Mouse (Mus musculus) MEL (cell line): ENCODE data around the gene Pyroxd2. TPM values are rescaled to one million over a fixed set of nuclear protein-coding genes. Genes with fewer than 3 reads are reported as not detected.

Experiments used
- DNase-seq: peaks from one replicate; pipeline ENCODE4 v3.0.0; 2011; ENCODE audit warnings: low read depth, low spot score
- H3K27ac ChIP-seq: 2 replicates; pipeline ENCODE4 v1.5.1; 2012; ENCODE audit warnings: low read depth, mild to moderate bottlenecking, control low read depth, low read length, moderate library complexity; ENCODE audit not compliant: control insufficient read depth
- H3K27me3 ChIP-seq, 2 experiments: fragments of 150-350 bp in 1 of 2; sonication (generic) in 1 of 2; 2 replicates each; pipeline ENCODE4 v1.6.1; 2012; ENCODE audit warnings: low read length in 2 of 2, mild to moderate bottlenecking in 2 of 2, improper control_type of control experiment in 1 of 2, moderate library complexity in 1 of 2; ENCODE audit not compliant: insufficient read depth in 2 of 2, control insufficient read depth in 1 of 2
- H3K36me3 ChIP-seq, 2 experiments: 2 replicates each; pipeline ENCODE4 v1.6.1; 2012 to 2014; ENCODE audit warnings: low read length in 2 of 2, improper control_type of control experiment in 1 of 2, inconsistent platforms in 1 of 2, mild to moderate bottlenecking in 1 of 2; ENCODE audit not compliant: insufficient read depth in 2 of 2, control insufficient read depth in 1 of 2
- H3K4me1 ChIP-seq, 2 experiments: fragments of 150-350 bp in 1 of 2; sonication (generic) in 1 of 2; 2 replicates each; pipeline ENCODE4 v1.6.1; 2012; ENCODE audit warnings: low read length in 2 of 2, improper control_type of control experiment in 1 of 2, mild to moderate bottlenecking in 1 of 2; ENCODE audit not compliant: insufficient read depth in 2 of 2, control insufficient read depth in 1 of 2
- H3K4me3 ChIP-seq, 2 experiments: fragments of 150-350 bp in 1 of 2; sonication (generic) in 1 of 2; 2 replicates each; pipeline ENCODE4 v1.5.1; 2012; ENCODE audit warnings: low read depth in 2 of 2, low read length in 2 of 2, mild to moderate bottlenecking in 2 of 2, moderate library complexity in 2 of 2, control low read depth in 1 of 2, improper control_type of control experiment in 1 of 2; ENCODE audit not compliant: control insufficient read depth in 1 of 2, insufficient read depth in 1 of 2
- H3K79me2 ChIP-seq: 2 replicates; pipeline ENCODE4 v1.6.1; 2012; ENCODE audit warnings: mild to moderate bottlenecking, low read length, moderate library complexity; ENCODE audit not compliant: control insufficient read depth, poor library complexity, insufficient read depth
- H3K9ac ChIP-seq: 2 replicates; pipeline ENCODE4 v1.6.1; 2012; ENCODE audit warnings: low read depth, mild to moderate bottlenecking, control low read depth, low read length, moderate library complexity; ENCODE audit not compliant: control insufficient read depth, poor library complexity, severe bottlenecking
- H3K9me3 ChIP-seq: fragments of 150-350 bp; sonication (generic); replicated peaks from 2 replicates; pipeline ENCODE4 v1.6.1; 2012; ENCODE audit warnings: mild to moderate bottlenecking, low read length, improper control_type of control experiment, moderate library complexity; ENCODE audit not compliant: insufficient read depth
- CHD1 ChIP-seq: IDR thresholded peaks from 2 replicates; pipeline ENCODE4 v1.6.1; 2012; ENCODE audit warnings: low read depth, mild to moderate bottlenecking, inconsistent platforms, low read length, improper control_type of control experiment
- CHD2 ChIP-seq: IDR thresholded peaks from 2 replicates; pipeline ENCODE4 v1.6.1; 2011; ENCODE audit warnings: low read length, improper control_type of control experiment
- E2F4 ChIP-seq: IDR thresholded peaks from 2 replicates; pipeline ENCODE4 v1.6.1; 2011; ENCODE audit warnings: low read depth, low read length, improper control_type of control experiment, borderline replicate concordance
- ELF1 ChIP-seq: IDR thresholded peaks from 2 replicates; pipeline ENCODE4 v1.6.1; 2014; ENCODE audit warnings: low read depth, mild to moderate bottlenecking, inconsistent platforms, low read length, improper control_type of control experiment, moderate library complexity
- GABPA ChIP-seq: IDR thresholded peaks from 2 replicates; pipeline ENCODE4 v1.6.1; 2012; ENCODE audit warnings: low read depth, mild to moderate bottlenecking, inconsistent platforms, low read length, improper control_type of control experiment, moderate library complexity
- GATA1 ChIP-seq: IDR thresholded peaks from 2 replicates; pipeline ENCODE4 v1.6.1; 2011; ENCODE audit warnings: low read depth, low read length, improper control_type of control experiment
- JUND ChIP-seq: IDR thresholded peaks from 2 replicates; pipeline ENCODE4 v1.6.1; 2011; ENCODE audit warnings: low read depth, mild to moderate bottlenecking, improper control_type of control experiment, low read length
- KAT2A ChIP-seq: conservative IDR thresholded peaks from 2 replicates; pipeline ENCODE4 v1.6.1; 2012; ENCODE audit warnings: low read depth, low read length, improper control_type of control experiment, inconsistent platforms
- MAFK ChIP-seq: IDR thresholded peaks from 2 replicates; pipeline ENCODE4 v1.6.1; 2011; ENCODE audit warnings: low read depth, mild to moderate bottlenecking, low read length, improper control_type of control experiment, borderline replicate concordance
- MAZ ChIP-seq: IDR thresholded peaks from 2 replicates; pipeline ENCODE4 v1.6.1; 2012; ENCODE audit warnings: low read depth, mild to moderate bottlenecking, inconsistent platforms, low read length, improper control_type of control experiment
- MEF2A ChIP-seq: IDR thresholded peaks from 2 replicates; pipeline ENCODE4 v1.6.1; 2014; ENCODE audit warnings: low read depth, mild to moderate bottlenecking, inconsistent platforms, low read length, improper control_type of control experiment; ENCODE audit not compliant: poor library complexity, insufficient replicate concordance, severe bottlenecking; ENCODE audit errors: extremely low read depth
- MXI1 ChIP-seq: IDR thresholded peaks from 2 replicates; pipeline ENCODE4 v1.6.1; 2011; ENCODE audit warnings: mild to moderate bottlenecking, low read depth, low read length, improper control_type of control experiment
- NELFE ChIP-seq: IDR thresholded peaks from 2 replicates; pipeline ENCODE4 v1.6.1; 2011; ENCODE audit warnings: low read depth, low read length, improper control_type of control experiment
- NRF1 ChIP-seq: IDR thresholded peaks from 2 replicates; pipeline ENCODE4 v1.6.1; 2014; ENCODE audit warnings: low read depth, mild to moderate bottlenecking, inconsistent platforms, low read length, improper control_type of control experiment, moderate library complexity; ENCODE audit not compliant: poor library complexity, insufficient read depth, severe bottlenecking
- POLR2A ChIP-seq, 2 experiments: IDR thresholded peaks; 2 replicates each; pipeline ENCODE4 v1.6.1; 2011 to 2012; ENCODE audit warnings: low read length in 2 of 2, mild to moderate bottlenecking in 2 of 2, control low read depth in 1 of 2, improper control_type of control experiment in 1 of 2, low read depth in 1 of 2, moderate library complexity in 1 of 2; ENCODE audit not compliant: control insufficient read depth in 1 of 2, insufficient read depth in 1 of 2, poor library complexity in 1 of 2
- RCOR1 ChIP-seq: IDR thresholded peaks from 2 replicates; pipeline ENCODE4 v1.6.1; 2012; ENCODE audit warnings: low read depth, mild to moderate bottlenecking, inconsistent platforms, low read length, improper control_type of control experiment
- SIN3A ChIP-seq: IDR thresholded peaks from 2 replicates; pipeline ENCODE4 v1.6.1; 2012; ENCODE audit warnings: low read length, improper control_type of control experiment, inconsistent platforms
- TBP ChIP-seq: IDR thresholded peaks from 2 replicates; pipeline ENCODE4 v1.8.0; 2011; ENCODE audit warnings: low read depth, low read length, improper control_type of control experiment
- USF1 ChIP-seq: IDR thresholded peaks from 2 replicates; pipeline ENCODE4 v1.6.1; 2014; ENCODE audit warnings: low read depth, mild to moderate bottlenecking, inconsistent platforms, low read length, improper control_type of control experiment, moderate library complexity
- ZC3H11A ChIP-seq: IDR thresholded peaks from 2 replicates; pipeline ENCODE4 v1.6.1; 2012; ENCODE audit warnings: low read depth, mild to moderate bottlenecking, inconsistent platforms, low read length, improper control_type of control experiment
- ZNF384 ChIP-seq: IDR thresholded peaks from 2 replicates; pipeline ENCODE4 v1.6.1; 2012; ENCODE audit warnings: low read depth, mild to moderate bottlenecking, inconsistent platforms, low read length, improper control_type of control experiment
- polyA plus RNA-seq, 2 experiments: library from polyadenylated mRNA; stranded (reverse) in 1 of 2; unstranded in 1 of 2; fragments of >175 nt in 1 of 2; fragments of >200 nt in 1 of 2; gene quantifications; 2 replicates each; pipeline versions ENCODE4 v1.2.1 to v1.2.4; 2012; ENCODE audit warnings: low replicate concordance in 2 of 2, low read depth in 1 of 2; ENCODE audit not compliant: insufficient read length in 2 of 2, insufficient read depth in 1 of 2, missing spikeins in 1 of 2
- total RNA-seq: library from RNA; depleted of rRNA; stranded (reverse); fragments of 300-350 nt; gene quantifications from 2 replicates; pipeline ENCODE4 v1.2.3, GENCODE M21; 2012

Pyroxd2 gene
- total and polyA plus RNA-seq, 3 experiments: 4.1 to 17.0 TPM; not detected in 1

- TF ChIP-seq POLR2A (IDR thresholded peaks at IDR 0.05; ENCODE audit: control insufficient read depth in 1 of 2, insufficient read depth in 1 of 2, low read depth in 1 of 2, low read length in 2 of 2, poor library complexity in 1 of 2) (no peak; a peak in 1 of 4 replicates), CHD1 (no peak)
These were observed 8.4 kb downstream of the Pyroxd2 start (continued) for GRCm38 (mm10) chr19:42744162-42744586.

- Histone ChIP-seq H3K4me3 (no peak overlapping the region), H3K79me2 (no peaks in the 10 kb centered on the region), H3K36me3 (peaks cover 0 to 35% of the 10 kb centered on the region in 2 experiments; a peak in 2 of 4 replicates), H3K27ac (no peak overlapping the region), H3K27me3 (no peaks in the 10 kb centered on the region), H3K9ac (no peak overlapping the region), H3K9me3 (no peaks in the 10 kb centered on the region), H3K4me1 (peaks cover 20 to 54% of the 10 kb centered on the region in 2 experiments)
- TF ChIP-seq NRF1: no peak
- TF ChIP-seq JUND: no peak
- no peak for TF ChIP-seq USF1
- no peak for TF ChIP-seq E2F4
- TF ChIP-seq GATA1: no peak
- no peak for TF ChIP-seq TBP
- no peak for TF ChIP-seq MAZ
- TF ChIP-seq MAFK: no peak
- TF ChIP-seq MXI1: no peak
- no peak for TF ChIP-seq KAT2A
- no peak for TF ChIP-seq RCOR1
- no peak for TF ChIP-seq GABPA
- no peak for TF ChIP-seq NELFE
- no peak for TF ChIP-seq ELF1
- TF ChIP-seq MEF2A: no peak
- no peak for TF ChIP-seq CHD2
- TF ChIP-seq ZC3H11A: no peak
- no peak for TF ChIP-seq ZNF384
- no peak for TF ChIP-seq CHD1
- TF ChIP-seq SIN3A: no peak
- DNase-seq: no peak
These were observed 9.3 kb downstream of the Pyroxd2 start for GRCm38 (mm10) chr19:42743261-42743660.
